Mouse (Mus musculus): Measurements from ENCODE around the gene Tbc1d25. TPM values are rescaled to one million over a fixed set of nuclear protein-coding genes. Genes with fewer than 3 reads are reported as not detected.

Tbc1d25 gene
- 10 to 100 TPM; 12.7 to 15.0 (median 14.8) TPM for total RNA-seq (2022)

DNA sequence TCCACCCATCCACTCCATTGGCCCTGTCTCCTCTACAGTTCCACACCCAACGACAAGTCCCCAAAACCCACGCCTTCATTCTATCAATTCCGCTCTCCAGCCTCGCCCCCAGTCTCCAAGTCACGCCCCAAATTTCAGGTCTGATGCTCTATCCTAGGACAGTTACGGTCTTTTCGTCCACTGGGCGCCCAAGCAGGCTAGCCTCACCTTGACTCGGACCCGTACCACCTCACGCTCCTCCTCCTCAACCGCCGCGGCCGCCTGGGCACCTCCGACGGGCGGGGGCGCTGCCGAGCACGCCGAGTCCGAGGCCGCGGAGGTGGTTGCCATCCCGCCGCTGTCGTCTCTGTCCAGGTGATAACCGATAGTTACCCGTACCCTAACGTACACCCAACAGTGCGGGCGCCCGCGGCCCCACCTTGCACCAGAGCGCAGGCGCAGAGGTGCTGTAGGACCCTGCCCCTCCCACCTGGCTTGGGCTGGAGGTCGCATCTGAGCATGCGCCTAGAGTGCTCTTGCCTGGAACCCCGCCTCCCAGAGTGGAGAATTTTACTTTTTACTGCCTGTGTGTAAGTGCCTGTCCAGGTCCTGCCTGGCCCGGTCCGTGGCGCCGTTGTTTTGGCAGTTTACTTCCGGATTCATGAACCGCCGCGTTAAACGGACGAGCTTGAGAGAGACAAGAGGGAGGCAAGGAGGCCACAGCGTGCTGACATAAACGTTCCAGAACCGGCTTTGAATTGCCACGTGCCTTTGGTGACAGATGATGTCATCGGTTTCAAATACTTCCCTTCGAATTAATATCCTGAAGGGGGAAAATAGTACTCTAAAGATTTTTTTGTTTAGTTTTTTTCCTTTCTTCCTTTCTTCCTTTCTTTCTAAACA, at the start of gene Tbc1d25:
Tbc1d25 (minus strand) TSS at position 678 of the 882 bp plus-strand sequence.
- DNase-seq (ENCODE audit: low spot score in 2 of 2): peak; percentile 56 to 83

- no peak for DNase-seq (ENCODE audit: low spot score in 2 of 2)
These were observed 47.5 kb upstream of the Tbc1d25 start for GRCm38 (mm10) chrX:8223473-8223872.

DNA sequence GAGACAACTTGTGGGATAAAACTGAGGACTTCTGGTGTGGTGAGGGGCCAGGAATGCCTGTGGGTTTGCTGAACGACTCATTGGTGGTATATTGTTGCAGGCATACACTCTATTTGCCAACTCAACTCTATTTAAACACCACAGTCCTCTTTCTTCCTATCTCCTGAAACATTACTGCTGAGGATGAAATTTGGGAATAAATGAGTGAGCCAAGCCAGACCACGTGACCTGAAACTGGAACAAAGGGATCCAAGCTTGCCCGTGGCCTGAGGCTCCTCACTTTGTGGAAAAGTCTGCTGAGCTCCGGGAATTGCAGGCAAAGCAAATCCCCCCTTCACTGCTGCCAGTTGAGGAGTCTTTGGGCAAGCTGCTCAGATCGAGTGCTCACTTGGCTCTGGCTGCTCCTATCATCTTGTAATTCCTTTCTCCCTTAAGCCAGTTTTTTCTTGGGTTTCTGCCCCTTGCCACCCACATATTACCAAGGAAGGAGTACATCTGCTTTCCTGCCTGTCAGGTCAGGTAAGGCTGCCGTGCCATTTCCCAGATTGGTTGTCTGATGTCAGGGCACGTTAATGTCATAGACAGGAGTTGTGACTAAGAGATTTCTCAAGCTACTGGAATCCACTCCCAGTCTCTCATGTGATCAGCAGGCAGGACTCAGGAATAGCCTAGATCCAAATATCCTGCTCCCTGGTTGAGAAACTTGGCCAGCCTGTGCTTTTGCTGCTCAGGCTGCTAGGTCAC, 46.9 kb upstream of the Tbc1d25 start:
- peak in 1 of 2 experiments; percentile 29 for DNase-seq (ENCODE audit: low spot score in 2 of 2)

GRCm38 (mm10) chrX:8222296-8222677, 46.3 kb upstream of the Tbc1d25 start:
- peak in 1 of 2 experiments; percentile 72 for DNase-seq (ENCODE audit: low spot score in 2 of 2)

DNA sequence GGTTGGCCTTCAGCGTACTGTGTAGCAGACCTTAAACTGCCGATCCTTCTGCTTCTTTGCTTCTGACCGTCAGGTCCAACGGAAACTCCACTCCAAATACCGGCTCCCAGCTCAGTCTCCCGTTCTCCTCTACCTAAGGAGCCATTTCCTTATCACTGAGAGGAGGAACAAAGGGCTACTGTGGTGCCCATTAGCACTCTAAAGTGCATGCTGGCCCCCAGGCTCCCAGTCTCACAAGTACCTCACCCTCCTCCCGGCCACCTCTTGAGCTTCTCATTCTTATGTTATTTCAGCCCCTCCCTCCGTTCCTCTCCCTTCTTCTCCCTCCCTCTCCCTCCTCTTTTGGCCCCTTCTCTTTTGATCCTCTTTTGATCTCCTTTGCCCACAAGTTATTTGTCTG, 43.7 kb upstream of the Tbc1d25 start:
- DNase-seq (ENCODE audit: low spot score in 2 of 2): no peak

DNA sequence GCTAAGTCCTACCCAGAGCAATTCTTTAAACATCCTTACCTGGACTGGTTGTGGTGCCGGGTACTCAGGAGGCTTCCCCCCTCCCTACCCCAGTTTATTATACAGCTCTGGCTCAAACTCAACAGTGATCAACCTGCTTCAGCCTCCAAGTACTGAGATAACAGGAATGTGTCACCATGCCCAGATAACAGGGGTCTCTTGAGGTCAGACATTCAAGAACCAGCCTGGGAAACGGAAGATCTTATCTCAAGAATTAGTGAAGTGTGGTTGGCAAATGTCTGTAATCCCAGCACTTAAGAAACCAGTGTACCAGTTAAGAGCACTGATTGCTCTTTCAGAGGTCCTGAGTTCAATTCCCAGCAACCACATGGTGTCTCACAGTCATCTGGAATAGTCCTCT, 42.1 kb upstream of the Tbc1d25 start:
- no peak for DNase-seq (ENCODE audit: low spot score in 2 of 2)

DNA sequence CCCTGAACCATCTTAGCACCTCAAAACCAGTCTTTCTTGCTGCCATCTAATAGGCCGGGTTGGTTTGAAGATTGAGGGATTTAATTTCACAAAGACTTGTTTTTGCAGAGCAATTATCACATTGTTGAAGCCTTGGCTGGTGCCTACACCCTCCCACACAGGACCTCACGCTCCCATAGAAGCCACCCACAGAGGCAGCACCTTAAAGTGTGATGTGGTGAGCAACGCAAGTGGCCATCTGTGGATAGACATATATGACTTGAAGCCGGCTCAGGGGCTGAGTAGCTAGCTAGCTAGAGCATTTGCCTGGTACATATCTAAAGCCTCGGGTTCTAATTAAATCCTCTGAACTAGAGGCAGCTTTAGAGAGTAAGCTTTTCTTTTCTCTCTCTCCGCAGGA, 41.4 kb upstream of the Tbc1d25 start:
- peak in 1 of 2 experiments; percentile 70 for DNase-seq (ENCODE audit: low spot score in 2 of 2)

- DNase-seq (ENCODE audit: low spot score in 2 of 2): no peak
These were observed 35.7 kb upstream of the Tbc1d25 start for GRCm38 (mm10) chrX:8211490-8212207.

GRCm38 (mm10) chrX:8209720-8210119, 33.7 kb upstream of the Tbc1d25 start:
- no peak for DNase-seq (ENCODE audit: low spot score in 2 of 2)

GRCm38 (mm10) chrX:8207224-8207623, 31.2 kb upstream of the Tbc1d25 start:
- DNase-seq (ENCODE audit: low spot score in 2 of 2): no peak

DNA sequence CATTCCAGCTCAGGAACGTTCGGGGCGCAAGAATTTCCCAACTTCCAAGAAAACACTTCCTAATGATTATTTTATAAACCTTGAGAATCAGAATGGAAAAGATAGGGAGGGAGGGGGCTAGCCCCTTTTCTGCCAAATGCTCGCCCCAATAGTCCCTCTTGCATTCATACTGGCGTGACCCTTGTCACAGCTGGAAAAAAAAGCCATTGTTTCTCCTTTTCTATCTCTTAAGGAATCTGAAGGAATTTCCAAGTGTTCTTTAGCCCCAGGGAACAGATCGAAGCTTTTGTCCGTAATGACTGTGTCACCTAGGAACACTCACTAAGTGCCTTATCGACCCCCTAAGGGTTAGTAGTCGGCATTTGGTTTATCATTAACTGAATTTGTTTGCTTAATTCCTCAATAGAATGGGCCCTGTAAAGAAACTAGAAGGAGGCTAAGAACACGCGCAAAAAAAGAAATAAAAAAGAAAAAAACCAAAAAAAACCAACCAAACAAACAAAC, 30.8 kb upstream of the Tbc1d25 start:
- DNase-seq (ENCODE audit: low spot score in 2 of 2): no peak

DNA sequence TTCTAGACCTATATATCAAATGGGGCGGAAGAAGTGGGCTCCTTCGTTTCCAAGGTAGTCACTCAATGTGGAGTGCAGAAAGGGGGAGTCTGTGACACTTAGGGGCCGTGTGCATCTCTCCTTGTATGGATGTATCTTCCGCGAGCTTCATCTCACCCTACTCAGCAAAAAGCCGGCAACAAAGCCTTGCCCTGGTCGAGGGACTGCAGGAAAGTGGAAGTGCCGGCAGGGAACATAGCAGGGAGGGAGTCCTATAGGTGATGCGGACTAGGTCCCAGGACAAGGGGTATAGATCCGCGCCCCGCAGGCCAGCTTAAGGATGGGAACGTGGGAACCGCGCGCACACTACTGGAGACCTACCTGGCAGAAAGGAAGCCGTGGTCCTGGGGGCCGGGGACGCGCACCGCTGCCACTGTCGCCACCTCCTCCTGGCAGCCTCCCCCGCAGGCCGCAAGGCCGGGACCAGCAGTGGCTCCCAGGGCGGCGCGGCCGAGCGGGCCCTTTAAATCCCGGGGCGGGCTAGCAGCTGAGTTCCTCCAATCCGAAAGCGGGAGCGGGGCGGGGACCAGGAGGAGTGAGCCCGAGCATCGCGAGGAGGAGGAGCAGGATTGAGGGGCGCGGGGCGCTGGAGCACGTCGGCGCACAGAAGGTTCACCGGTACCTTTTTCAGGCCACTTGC, 30.2 kb upstream of the Tbc1d25 start, which contains the start of gene Porcn:
Porcn (minus strand) TSS at position 511 of the 679 bp plus-strand sequence.
- peak; percentile 54 to 78 for DNase-seq (ENCODE audit: low spot score in 2 of 2)

DNA sequence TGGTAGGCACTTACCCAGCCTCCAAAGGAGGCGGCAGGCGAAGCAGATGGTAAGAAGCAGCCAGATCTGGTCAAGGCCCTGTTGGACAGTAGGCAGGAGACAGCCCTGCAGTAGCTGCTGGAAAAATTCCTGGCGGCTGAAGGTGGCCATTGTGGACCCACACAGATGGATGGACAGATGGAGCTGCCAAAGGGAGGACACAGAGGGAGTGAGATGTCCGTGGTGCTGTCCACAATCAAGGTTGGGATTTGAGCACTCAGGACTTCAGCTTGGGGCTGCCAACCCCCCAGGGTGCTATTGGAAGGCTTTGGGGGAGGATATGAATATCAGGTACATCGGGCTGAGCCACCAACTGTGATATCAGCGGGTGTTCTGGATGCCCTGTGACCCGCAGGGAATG, 29.6 kb upstream of the Tbc1d25 start:
- no peak for DNase-seq (ENCODE audit: low spot score in 2 of 2)

DNA sequence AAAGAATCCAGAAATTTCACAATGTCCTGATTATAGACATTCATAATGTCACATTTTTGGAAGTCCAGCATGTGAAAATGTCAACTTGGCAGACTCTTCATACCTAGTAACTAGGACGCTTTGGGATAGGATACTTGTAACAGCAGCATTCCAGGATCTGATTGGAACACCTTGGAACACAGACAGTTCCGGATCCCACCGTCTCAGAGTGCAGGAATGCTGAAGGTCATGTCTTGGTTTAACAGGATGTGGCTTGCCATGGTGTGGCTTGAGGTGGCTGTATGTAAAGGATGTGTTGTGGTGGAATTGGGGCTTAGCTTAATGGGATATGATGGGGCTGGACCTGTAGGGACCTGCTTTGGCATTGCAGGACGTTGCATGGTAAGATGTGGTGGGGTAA, 29.1 kb upstream of the Tbc1d25 start:
- DNase-seq (ENCODE audit: low spot score in 2 of 2): no peak

- DNase-seq (ENCODE audit: low spot score in 2 of 2): no peak
These were observed 28.1 kb upstream of the Tbc1d25 start for GRCm38 (mm10) chrX:8204076-8204475.

DNA sequence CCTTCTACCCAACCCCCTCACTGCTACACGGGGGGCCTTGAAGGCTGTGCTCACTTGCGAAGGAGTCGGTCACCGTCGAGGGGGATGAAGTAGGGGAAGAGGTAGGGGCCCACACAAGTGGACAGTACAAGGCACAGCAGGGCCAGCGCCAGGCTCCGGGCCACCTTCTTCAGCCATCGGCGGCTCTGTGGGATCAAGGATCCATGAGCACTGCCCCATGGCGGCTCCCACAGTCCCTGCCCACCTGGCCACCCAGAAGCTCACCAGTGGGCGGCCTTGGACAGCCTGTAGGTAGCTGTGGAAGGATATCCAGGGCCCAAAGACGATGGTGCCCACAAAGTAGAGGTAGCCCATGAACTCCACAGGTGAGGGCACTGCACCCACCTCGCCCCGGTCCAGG, 27.1 kb upstream of the Tbc1d25 start:
- no peak for DNase-seq (ENCODE audit: low spot score in 2 of 2)

- DNase-seq (ENCODE audit: low spot score in 2 of 2): peak in 1 of 2 experiments; percentile 35
These were observed 17.4 kb upstream of the Tbc1d25 start, which contains the start of gene Ebp for GRCm38 (mm10) chrX:8193419-8193723. Gene Ebp, minus strand, starts transcription at chrX:8193512.

GRCm38 (mm10) chrX:8192640-8193418, 16.8 kb upstream of the Tbc1d25 start:
- peak; percentile 37 to 75 for DNase-seq (ENCODE audit: low spot score in 2 of 2)

DNA sequence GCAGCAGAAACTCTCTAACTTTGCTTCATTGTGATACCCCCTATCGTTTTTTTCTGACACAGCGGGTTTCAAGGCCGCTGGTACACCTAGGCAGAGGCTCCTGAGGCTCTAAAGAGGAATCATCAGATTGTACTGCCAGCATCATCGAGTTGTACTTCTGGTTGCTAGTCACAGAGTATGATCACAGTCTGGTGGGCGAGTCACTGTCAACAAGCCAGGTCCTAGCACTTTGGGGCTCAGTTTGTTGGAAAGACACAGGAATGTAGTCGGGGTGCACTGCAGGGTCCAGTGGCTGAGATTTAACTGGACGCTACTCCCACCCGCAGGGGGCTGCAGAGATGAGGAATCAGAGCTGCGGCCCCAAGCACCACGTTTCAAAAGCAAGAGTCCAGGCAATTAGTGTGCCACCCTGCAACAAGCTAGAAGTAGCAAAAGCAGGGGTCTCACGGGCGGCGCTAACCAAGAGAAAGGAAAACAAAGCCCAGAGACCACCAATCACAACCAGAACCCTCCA, 16.2 kb upstream of the Tbc1d25 start:
- no peak for DNase-seq (ENCODE audit: low spot score in 2 of 2)
